Mouse (Mus musculus): ENCODE results near the gene Smpdl3b.
A peak's percentile ranks its signal among the peaks of the same experiment; 100 is the strongest.
"Not testable (repeated sequence)": the region's sequence is repeated elsewhere in the genome, so short reads cannot be mapped to it uniquely, and the experiment has no call there.

Gene Smpdl3b

GRCm38 (mm10) chr4:132756974-132757373 lies at the start of gene Smpdl3b:
TSS of gene Smpdl3b (minus strand) at chr4:132757252.
- DNase-seq (ENCODE audit: low spot score): peak; percentile 83

DNA sequence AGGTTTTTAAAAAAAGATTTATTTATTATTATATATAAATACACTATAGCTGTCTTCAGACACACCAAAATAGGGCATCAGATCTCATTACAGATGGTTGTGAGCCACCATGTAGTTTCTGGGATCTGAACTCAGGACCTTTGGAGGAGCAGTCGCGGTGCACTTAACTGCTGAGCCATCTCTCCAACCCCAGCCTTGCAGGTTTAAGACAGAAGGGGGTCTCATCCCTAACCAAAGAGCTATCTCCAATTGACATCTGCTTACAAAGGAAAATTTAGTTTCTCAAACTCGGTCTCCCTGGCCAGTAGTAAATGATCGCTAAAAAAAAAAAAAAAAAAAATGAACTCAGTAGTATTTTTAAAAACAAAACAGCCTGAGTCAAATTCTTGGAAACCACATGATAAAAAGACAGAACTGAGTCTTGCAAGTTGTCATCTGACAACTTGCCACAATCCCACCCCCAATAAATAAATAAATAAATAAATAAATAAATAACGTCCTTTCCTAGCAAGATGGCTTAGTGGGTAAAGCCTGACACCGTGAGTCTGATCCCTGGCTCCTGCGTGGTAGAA lies 49.7 kb upstream of the Smpdl3b start:
- no peak for DNase-seq (ENCODE audit: low spot score)

- DNase-seq (ENCODE audit: low spot score): no peak
Observed at GRCm38 (mm10) chr4:132805599-132806197, 48.6 kb upstream of the Smpdl3b start.

GRCm38 (mm10) chr4:132805146-132805545 lies 48.1 kb upstream of the Smpdl3b start:
- DNase-seq (ENCODE audit: low spot score): no peak

GRCm38 (mm10) chr4:132804331-132804730 lies 47.3 kb upstream of the Smpdl3b start:
- DNase-seq (ENCODE audit: low spot score): no peak

GRCm38 (mm10) chr4:132803876-132804275 lies 46.8 kb upstream of the Smpdl3b start:
- no peak for DNase-seq (ENCODE audit: low spot score)

DNA sequence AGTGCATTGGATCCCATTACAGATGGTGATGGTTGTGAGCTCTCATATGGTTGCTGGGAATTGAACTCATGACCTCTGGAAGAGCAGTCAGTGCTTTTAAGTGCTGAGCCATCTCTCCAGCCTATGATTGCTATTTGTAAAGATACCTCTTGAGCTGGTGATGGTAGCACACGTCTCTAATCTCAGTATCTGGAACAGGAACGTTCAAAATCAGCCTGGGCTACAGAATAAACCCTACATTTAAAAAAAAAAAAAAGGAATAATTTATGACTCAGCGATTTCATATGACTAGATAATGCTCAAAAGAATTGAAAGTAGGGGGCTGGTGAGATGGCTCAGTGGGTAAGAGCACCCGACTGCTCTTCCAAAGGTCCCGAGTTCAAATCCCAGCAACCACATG lies 46.2 kb upstream of the Smpdl3b start:
- DNase-seq (ENCODE audit: low spot score): no peak

- DNase-seq (ENCODE audit: low spot score): no peak
Observed at GRCm38 (mm10) chr4:132802171-132802637, 45.2 kb upstream of the Smpdl3b start.

DNA sequence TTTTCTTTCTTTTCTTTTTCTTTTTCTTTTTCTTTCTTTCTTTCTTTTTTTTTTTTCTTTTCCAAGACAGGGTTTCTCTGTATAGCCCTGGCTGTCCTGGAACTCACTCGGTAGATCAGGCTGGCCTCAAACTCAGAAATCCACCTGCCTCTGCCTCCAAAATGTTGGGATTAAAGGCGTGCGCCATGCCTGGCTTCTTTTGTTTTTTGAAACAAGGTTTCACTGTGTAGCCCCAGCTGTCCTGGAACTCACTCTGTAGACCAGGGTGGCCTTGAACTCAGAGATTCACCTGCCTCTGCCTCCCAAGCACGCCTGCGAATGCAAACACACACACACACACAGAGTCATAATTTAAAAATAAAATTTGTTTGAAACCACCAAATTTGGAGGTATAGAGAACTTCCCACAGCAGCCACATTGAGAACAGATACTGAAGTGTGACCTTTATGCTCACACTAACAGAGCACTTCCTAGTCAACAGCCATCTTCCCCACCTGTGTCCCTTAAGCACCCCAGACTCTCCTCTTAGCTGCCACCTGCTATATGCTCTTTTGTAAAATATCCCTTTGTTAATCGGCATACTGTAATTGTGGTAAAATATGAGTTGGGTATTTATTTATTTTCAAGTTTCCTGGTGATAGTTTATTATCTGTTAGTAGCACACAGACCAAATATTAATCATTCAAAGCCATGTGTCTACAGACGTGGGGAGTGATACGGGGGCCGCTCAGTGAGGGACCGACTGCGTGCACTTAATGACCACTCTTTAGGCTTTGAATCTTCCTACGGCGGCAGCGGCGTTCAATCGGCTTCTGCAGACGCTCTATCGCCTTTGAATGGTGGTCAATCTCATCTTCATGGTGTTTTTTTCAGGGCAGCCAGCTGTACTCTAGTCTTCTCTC lies 44.4 kb upstream of the Smpdl3b start:
- no peak for DNase-seq (ENCODE audit: low spot score)

GRCm38 (mm10) chr4:132799845-132800244 lies 42.8 kb upstream of the Smpdl3b start:
- DNase-seq (ENCODE audit: low spot score): no peak

GRCm38 (mm10) chr4:132798666-132799065 lies 41.6 kb upstream of the Smpdl3b start:
- not testable (repeated sequence) for DNase-seq (ENCODE audit: low spot score)

GRCm38 (mm10) chr4:132798028-132798427 lies 41.0 kb upstream of the Smpdl3b start:
- no peak for DNase-seq (ENCODE audit: low spot score)

DNA sequence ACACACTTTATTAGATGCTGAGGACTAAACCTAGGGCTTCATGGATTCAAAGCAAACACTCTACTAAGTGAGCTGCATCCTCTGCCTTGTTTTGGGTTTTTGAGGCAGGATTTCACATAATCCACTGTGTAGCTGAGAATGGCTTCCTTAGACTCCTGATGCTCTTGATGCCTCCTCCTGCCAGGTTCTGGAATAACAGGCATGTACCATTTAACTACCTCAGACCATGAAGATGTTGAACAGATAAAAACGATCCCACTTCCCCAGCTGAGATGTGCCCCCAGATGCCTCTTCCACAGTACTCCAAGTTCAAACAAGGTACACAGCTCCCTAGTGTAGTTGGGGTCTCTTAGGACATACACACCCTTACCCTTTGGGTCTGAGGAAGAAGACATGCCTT lies 40.4 kb upstream of the Smpdl3b start:
- DNase-seq (ENCODE audit: low spot score): no peak

DNA sequence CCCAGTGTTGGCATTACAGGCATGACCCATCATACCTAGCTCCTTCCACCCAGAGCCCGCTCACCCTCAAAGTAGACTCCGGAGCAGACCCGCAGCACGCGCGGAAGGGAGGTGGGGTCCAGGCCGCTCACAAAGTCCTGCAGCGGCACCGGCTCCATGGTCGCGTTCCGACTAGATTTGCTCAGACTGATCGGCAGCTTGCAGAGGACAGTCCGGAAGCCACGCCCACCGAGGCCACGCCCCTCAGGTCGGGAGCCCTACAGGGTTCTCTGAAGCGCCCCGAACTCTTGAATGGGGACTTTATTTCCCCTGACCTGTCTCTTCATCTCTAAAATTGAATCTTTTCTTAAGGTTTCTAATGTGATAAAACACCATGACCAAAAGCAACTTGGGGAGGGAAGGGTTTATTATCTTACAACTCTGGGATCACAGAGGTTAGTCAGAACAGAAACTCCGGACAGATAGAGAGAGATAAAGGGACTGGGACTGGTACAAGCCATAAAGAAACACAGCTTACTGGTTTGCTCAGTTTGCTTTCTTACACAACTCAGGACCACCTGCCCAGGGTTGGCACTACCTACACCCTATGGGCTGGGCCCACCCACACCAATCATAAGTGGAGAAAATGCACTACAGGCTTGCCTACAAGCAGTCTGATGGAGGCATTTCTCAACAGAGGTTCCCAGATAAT lies 39.3 kb upstream of the Smpdl3b start, which contains the start of gene Themis2:
TSS of gene Themis2 (minus strand) at position 192 of the 691 bp plus-strand sequence.
- DNase-seq (ENCODE audit: low spot score): peak; percentile 89

DNA sequence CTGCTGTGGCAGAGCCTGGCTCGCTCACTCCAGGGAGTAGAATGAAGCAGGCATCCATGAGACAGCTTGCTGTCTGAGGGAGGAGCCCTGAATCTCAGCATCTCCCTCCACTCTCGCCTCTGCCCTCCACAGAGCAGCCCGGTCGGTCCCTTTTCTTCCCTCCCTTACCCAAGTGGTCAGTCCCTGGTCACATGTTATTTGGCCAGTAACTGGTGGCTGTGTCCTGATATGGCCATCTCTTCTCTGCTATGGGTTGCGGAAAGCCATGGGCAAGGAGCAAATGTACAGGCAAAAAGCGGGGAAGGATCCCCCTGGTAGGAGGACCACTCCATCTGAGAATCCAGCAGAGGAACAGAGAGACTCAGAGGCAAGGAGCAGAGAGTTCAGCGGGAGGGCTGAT lies 38.1 kb upstream of the Smpdl3b start:
- no peak for DNase-seq (ENCODE audit: low spot score)

DNA sequence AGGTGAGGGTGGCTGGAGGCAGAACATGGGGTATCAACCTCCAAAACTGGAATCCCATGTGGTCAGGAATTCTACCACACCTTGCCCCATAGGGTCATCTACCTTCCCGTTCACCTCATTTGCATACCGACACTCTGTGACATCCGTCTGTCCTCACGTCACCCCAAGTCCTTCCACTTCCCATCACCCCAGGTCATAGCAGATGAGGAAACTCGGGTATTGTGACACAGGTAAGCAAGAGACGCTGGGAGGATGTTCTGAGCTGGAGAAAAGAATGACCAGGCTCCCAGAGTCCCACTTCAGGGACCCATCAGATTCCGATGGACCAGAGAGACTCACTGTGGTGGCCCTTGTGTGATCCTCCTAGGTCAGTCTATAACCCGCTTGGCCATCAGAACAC lies 37.7 kb upstream of the Smpdl3b start:
- DNase-seq (ENCODE audit: low spot score): no peak

DNA sequence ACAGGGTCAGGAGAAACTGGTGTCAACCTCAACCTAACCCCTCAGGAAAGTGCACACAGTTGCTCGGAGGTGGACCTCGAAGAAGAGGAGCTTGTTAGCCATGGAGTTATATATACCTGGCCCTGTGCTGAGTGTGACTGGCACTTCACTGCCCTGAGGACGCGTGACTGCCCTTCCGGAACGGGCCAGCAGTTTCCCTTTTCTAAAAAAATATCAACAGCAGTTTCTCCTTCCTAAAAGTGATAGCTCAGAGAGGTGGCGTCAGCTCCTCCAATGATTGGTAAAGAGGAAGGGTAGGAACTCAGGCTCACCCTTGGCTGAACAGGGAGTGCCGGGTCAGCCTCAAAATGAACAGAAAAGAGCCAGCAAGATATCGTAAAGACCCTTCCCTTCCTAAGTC lies 37.0 kb upstream of the Smpdl3b start:
- DNase-seq (ENCODE audit: low spot score): no peak

DNA sequence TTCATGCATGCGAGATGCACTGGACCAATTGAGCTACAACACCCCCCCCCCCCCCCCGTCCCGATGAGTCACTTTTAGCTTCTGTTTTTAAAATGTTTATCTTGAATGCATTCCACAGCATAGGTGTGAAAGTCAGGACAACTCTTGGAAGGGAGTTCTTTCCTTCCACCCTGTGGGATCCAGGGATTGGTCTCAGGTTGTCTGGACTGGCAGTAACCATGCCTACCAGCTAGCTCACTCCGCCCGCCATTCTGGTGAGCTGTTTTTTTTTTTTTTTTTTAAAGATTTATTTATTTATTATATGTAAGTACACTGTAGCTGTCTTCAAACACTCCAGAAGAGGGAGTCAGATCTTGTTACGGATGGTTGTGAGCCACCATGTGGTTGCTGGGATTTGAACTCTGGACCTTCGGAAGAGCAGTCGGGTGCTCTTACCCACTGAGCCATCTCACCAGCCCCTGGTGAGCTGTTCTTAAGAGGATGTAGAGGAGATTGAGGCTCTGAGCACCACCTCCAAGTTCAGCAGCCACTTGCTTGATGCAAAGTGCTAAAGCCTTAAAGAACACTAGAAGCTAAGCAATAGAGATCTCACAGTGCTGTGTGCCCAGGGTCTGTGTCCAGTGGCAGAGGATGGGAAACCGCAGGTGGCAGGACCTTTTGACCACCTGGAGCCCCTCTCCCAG lies 36.4 kb upstream of the Smpdl3b start:
- DNase-seq (ENCODE audit: low spot score): not testable (repeated sequence)

GRCm38 (mm10) chr4:132789731-132790130 lies 32.7 kb upstream of the Smpdl3b start:
- no peak for DNase-seq (ENCODE audit: low spot score)

GRCm38 (mm10) chr4:132785228-132785627 lies 28.2 kb upstream of the Smpdl3b start:
- DNase-seq (ENCODE audit: low spot score): no peak

DNA sequence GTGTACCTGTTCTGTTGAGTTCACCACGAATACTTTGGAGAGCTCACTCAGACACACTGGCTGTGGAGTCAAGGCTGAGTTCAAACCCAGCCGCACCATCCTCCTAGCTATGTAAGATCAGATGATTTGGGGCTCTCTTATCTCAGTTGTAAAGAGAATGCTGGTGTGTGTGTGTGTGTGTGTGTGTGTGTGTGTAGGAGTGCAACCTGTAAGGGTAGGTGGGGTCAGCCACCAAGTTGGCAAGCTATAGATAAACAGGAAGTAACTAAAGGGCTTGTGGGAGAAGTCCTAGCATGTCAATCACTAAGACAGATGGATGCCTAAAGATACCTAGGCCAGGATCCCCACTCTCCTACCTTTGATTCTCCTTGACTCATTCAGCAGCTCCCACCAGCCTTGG lies 26.7 kb upstream of the Smpdl3b start:
- no peak for DNase-seq (ENCODE audit: low spot score)

DNA sequence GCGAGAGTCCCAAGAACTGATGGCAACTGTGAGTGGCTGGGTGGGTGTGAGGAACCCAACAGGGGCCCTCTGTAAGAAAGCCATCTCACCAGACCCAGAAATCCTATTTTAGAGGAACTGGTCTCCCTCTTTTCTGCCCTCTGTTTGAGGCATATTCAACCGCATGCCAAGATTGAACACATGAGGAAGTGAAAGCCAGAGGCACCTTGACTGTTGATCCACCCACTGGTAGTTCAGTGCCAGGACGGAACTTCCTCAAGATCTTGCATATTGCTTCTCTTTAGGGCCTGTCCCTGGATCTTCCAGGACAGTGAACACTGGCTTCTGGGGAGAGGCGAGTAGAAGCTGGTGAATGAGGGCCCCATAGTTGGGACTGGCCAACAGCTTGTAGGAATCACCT lies 23.2 kb upstream of the Smpdl3b start:
- no peak for DNase-seq (ENCODE audit: low spot score)
